Mouse (Mus musculus): ENCODE measurements at regions not wholly inside any gene's neighbourhood (a gene's known extent, or its start where the extent isn't known, plus 50 kb on each side); places are given as distances from the start of the nearest gene placed in this dataset.

- no peak for TF ChIP-seq CTCF (IDR thresholded peaks at IDR 0.05)
- Histone ChIP-seq H3K4me2 (ENCODE audit: low read depth, low read length, poor library complexity, severe bottlenecking) (no peak overlapping the region), H3K4me3 (ENCODE audit: low read depth, low read length) (no peak overlapping the region)
Measured at GRCm38 (mm10) chr8:92569650-92570049, 104.4 kb upstream of the Irx6 start.

GRCm38 (mm10) chr8:92579446-92579845, 94.6 kb upstream of the Irx6 start:
- WGBS: 66% methylated on average over 2 of the region's 2 CpGs
- DNase-seq (ENCODE audit: low spot score) (no peak), ATAC-seq (ENCODE audit: low FRiP score) (no peak)
- no peaks in the 10 kb centered on the region for H3K27me3 ChIP-seq (ENCODE audit: insufficient read depth, low read length)
- no peak overlapping the region for H3K4me3 ChIP-seq (ENCODE audit: low read depth, low read length)
- no peaks in the 10 kb centered on the region for H3K4me1 ChIP-seq (ENCODE audit: insufficient read depth, low read length)
- peak; percentile 12; the same call in 1 of the 2 replicates for TF ChIP-seq CTCF (IDR thresholded peaks at IDR 0.05)
- no peak overlapping the region for H3K9ac ChIP-seq (replicated peaks; ENCODE audit: low read length, poor library complexity, severe bottlenecking)
- no peak overlapping the region for H3K27ac ChIP-seq (ENCODE audit: low read depth, low read length)
- no peaks in the 10 kb centered on the region for H3K9me3 ChIP-seq (ENCODE audit: low read length)
- H3K36me3 ChIP-seq (ENCODE audit: insufficient read depth, low read length): no peaks in the 10 kb centered on the region
- H3K4me2 ChIP-seq (ENCODE audit: low read depth, low read length, poor library complexity, severe bottlenecking): no peak overlapping the region

More at GRCm38 (mm10) chr8:92569650-92570049, 104.4 kb upstream of the Irx6 start:
- Histone ChIP-seq H3K27me3 (ENCODE audit: insufficient read depth, low read length) (no peaks in the 10 kb centered on the region), H3K36me3 (ENCODE audit: insufficient read depth, low read length) (no peaks in the 10 kb centered on the region), H3K9ac (replicated peaks; ENCODE audit: low read length, poor library complexity, severe bottlenecking) (no peak overlapping the region), H3K27ac (ENCODE audit: low read depth, low read length) (no peak overlapping the region), H3K4me1 (ENCODE audit: insufficient read depth, low read length) (no peaks in the 10 kb centered on the region), H3K9me3 (ENCODE audit: low read length) (no peaks in the 10 kb centered on the region)
- no peak for ATAC-seq (ENCODE audit: low FRiP score)
- 65% methylated on average over 10 of the region's 10 CpGs for WGBS
- DNase-seq (ENCODE audit: low spot score): peak; percentile 43

GRCm38 (mm10) chr8:92581051-92581450, 93.0 kb upstream of the Irx6 start:
- Histone ChIP-seq H3K4me3 (ENCODE audit: low read depth, low read length) (no peak overlapping the region), H3K4me1 (ENCODE audit: insufficient read depth, low read length) (no peaks in the 10 kb centered on the region), H3K4me2 (ENCODE audit: low read depth, low read length, poor library complexity, severe bottlenecking) (no peak overlapping the region), H3K27me3 (ENCODE audit: insufficient read depth, low read length) (no peaks in the 10 kb centered on the region), H3K27ac (ENCODE audit: low read depth, low read length) (no peak overlapping the region), H3K36me3 (ENCODE audit: insufficient read depth, low read length) (no peaks in the 10 kb centered on the region), H3K9ac (replicated peaks; ENCODE audit: low read length, poor library complexity, severe bottlenecking) (no peak overlapping the region), H3K9me3 (ENCODE audit: low read length) (no peaks in the 10 kb centered on the region)
- no peak for TF ChIP-seq CTCF (IDR thresholded peaks at IDR 0.05)
- DNase-seq (ENCODE audit: low spot score) (no peak), ATAC-seq (ENCODE audit: low FRiP score) (no peak)
- WGBS: 81% methylated on average over 2 of the region's 2 CpGs

- Histone ChIP-seq H3K27ac (ENCODE audit: low read depth, low read length) (no peak overlapping the region), H3K9me3 (ENCODE audit: low read length) (no peaks in the 10 kb centered on the region), H3K4me3 (ENCODE audit: low read depth, low read length) (no peak overlapping the region), H3K4me2 (ENCODE audit: low read depth, low read length, poor library complexity, severe bottlenecking) (no peak overlapping the region), H3K4me1 (ENCODE audit: insufficient read depth, low read length) (no peaks in the 10 kb centered on the region), H3K36me3 (ENCODE audit: insufficient read depth, low read length) (no peaks in the 10 kb centered on the region), H3K9ac (replicated peaks; ENCODE audit: low read length, poor library complexity, severe bottlenecking) (no peak overlapping the region), H3K27me3 (ENCODE audit: insufficient read depth, low read length) (no peaks in the 10 kb centered on the region)
- ATAC-seq (ENCODE audit: low FRiP score) (no peak), DNase-seq (ENCODE audit: low spot score) (no peak)
- TF ChIP-seq CTCF (IDR thresholded peaks at IDR 0.05): no peak
- WGBS: 94% methylated on average over 3 of the region's 3 CpGs
Measured at GRCm38 (mm10) chr8:92600766-92601165, 73.3 kb upstream of the Irx6 start.

- Histone ChIP-seq H3K4me3 (ENCODE audit: low read depth, low read length) (no peak overlapping the region), H3K9ac (replicated peaks; ENCODE audit: low read length, poor library complexity, severe bottlenecking) (no peak overlapping the region), H3K4me1 (ENCODE audit: insufficient read depth, low read length) (no peaks in the 10 kb centered on the region), H3K36me3 (ENCODE audit: insufficient read depth, low read length) (no peaks in the 10 kb centered on the region), H3K27ac (ENCODE audit: low read depth, low read length) (no peak overlapping the region), H3K27me3 (ENCODE audit: insufficient read depth, low read length) (no peaks in the 10 kb centered on the region), H3K9me3 (ENCODE audit: low read length) (no peaks in the 10 kb centered on the region), H3K4me2 (ENCODE audit: low read depth, low read length, poor library complexity, severe bottlenecking) (no peak overlapping the region)
- ATAC-seq (ENCODE audit: low FRiP score): no peak
- DNase-seq (ENCODE audit: low spot score): no peak
- 71% methylated on average over 7 of the region's 7 CpGs for WGBS
- TF ChIP-seq CTCF (IDR thresholded peaks at IDR 0.05): no peak
Measured at GRCm38 (mm10) chr8:92602973-92603372, 71.1 kb upstream of the Irx6 start.

DNA sequence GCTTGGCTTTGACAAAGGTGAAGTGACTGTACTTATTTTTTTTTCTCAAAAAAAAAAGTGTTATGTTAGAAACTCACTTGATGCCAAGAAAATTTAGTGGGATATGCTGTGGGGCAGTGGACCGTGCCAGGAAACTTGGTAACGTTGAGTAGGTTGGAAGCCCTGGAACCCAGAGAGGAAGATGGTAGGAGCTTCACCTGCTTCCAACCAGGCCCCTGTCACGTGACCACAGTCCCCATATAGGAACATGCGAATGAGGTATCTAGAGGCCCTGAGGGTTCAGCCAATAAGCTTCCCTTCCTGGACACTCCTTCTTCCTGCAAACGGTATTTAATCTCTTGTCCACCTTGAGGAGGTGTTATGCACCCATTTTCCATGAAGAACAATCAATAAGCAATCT, 68.5 kb upstream of the Irx6 start:
- DNase-seq (ENCODE audit: low spot score) (no peak), ATAC-seq (ENCODE audit: low FRiP score) (no peak)
- Histone ChIP-seq H3K4me3 (ENCODE audit: low read depth, low read length) (no peak overlapping the region), H3K9me3 (ENCODE audit: low read length) (no peaks in the 10 kb centered on the region), H3K27ac (ENCODE audit: low read depth, low read length) (no peak overlapping the region), H3K36me3 (ENCODE audit: insufficient read depth, low read length) (no peaks in the 10 kb centered on the region), H3K27me3 (ENCODE audit: insufficient read depth, low read length) (no peaks in the 10 kb centered on the region), H3K4me2 (ENCODE audit: low read depth, low read length, poor library complexity, severe bottlenecking) (no peak overlapping the region), H3K4me1 (ENCODE audit: insufficient read depth, low read length) (no peaks in the 10 kb centered on the region), H3K9ac (replicated peaks; ENCODE audit: low read length, poor library complexity, severe bottlenecking) (no peak overlapping the region)
- WGBS: 88% methylated on average over 5 of the region's 5 CpGs
- TF ChIP-seq CTCF (IDR thresholded peaks at IDR 0.05): no peak
